Mouse (Mus musculus) heart, embryonic 16.5 days (tissue): ENCODE measurements around the gene Fyb. TPM values are rescaled to one million over a fixed set of nuclear protein-coding genes. Genes with fewer than 3 reads are reported as not detected.

Experiments used
- ATAC-seq: fragments of 200-750 bp; cut with Nextera tagmentation; replicated peaks from 2 replicates; pipeline ENCODE4 v1.8.0; 2017; ENCODE audit warnings: moderate number of reproducible peaks; ENCODE audit not compliant: insufficient read depth, low FRiP score; ENCODE audit errors: extremely low read depth
- H3K27ac ChIP-seq: fragments of 300-500 bp; sonication (generic); 2 replicates; pipeline ENCODE4 v1.5.1; 2014; ENCODE audit warnings: mild to moderate bottlenecking, low read length, control low read depth, moderate library complexity
- H3K27me3 ChIP-seq: fragments of 300-500 bp; sonication (generic); 2 replicates; pipeline ENCODE4 v1.6.1; 2014; ENCODE audit warnings: low read length, mixed read lengths; ENCODE audit not compliant: control insufficient read depth, insufficient read depth
- H3K36me3 ChIP-seq: fragments of 300-500 bp; sonication (generic); 2 replicates; pipeline ENCODE4 v1.6.1; 2014; ENCODE audit not compliant: control insufficient read depth, insufficient read depth
- H3K4me1 ChIP-seq: fragments of 300-500 bp; sonication (generic); 2 replicates; pipeline ENCODE4 v1.6.1; 2014; ENCODE audit warnings: low read length, mixed read lengths; ENCODE audit not compliant: control insufficient read depth, insufficient read depth
- H3K4me2 ChIP-seq: fragments of 300-500 bp; sonication (generic); 2 replicates; pipeline ENCODE4 v1.6.1; 2014; ENCODE audit warnings: low read depth, mild to moderate bottlenecking, control low read depth, low read length
- H3K4me3 ChIP-seq: fragments of 300-500 bp; sonication (generic); 2 replicates; pipeline ENCODE4 v1.5.1; 2014; ENCODE audit warnings: mild to moderate bottlenecking, control low read depth, low read length
- H3K9ac ChIP-seq: fragments of 300-500 bp; sonication (generic); 2 replicates; pipeline ENCODE4 v1.6.1; 2014; ENCODE audit warnings: low read length, control low read depth
- H3K9me3 ChIP-seq: fragments of 300-500 bp; sonication (generic); replicated peaks from 2 replicates; pipeline ENCODE4 v1.6.1; 2016; ENCODE audit warnings: low read length; ENCODE audit not compliant: control insufficient read depth
- WGBS: fragments of 180-500 bp; shearing (Covaris S2); extraction: QIAGEN DNeasy Blood & Tissue Kit; methylation state at CpG from one replicate; pipeline ENCODE4 v1.1.7; 2014; 5-methylcytosine and 5-hydroxymethylcytosine counted together
- polyA plus RNA-seq: library from polyadenylated mRNA; unstranded; fragments of >200 nt; fragmentation: Nextera tagmentation; extraction: Ambion mirVana; gene quantifications from 2 replicates; pipeline ENCODE4 v1.2.1, GENCODE M21; 2015

The Fyb gene
- polyA plus RNA-seq, 1 experiment from 2014 or later: 18.2 TPM

GRCm38 (mm10) chr15:6624365-6625182 lies 101.9 kb downstream of the Fyb start:
- H3K27ac ChIP-seq: no peak overlapping the region; the same call in 1 of the 2 replicates
- H3K4me1 ChIP-seq: peaks cover 9% of the 10 kb centered on the region
- H3K4me2 ChIP-seq: peak overlapping the region; percentile 57
- H3K9ac ChIP-seq: peak overlapping the region; percentile 42; the same call in 1 of the 2 replicates
- H3K4me3 ChIP-seq: peak overlapping the region; percentile 38
- H3K36me3 ChIP-seq: no peaks in the 10 kb centered on the region
- no peaks in the 10 kb centered on the region for H3K27me3 ChIP-seq
- no peak for ATAC-seq
- H3K9me3 ChIP-seq: no peaks in the 10 kb centered on the region
- 23% methylated on average over 18 of the region's 18 CpGs for WGBS

GRCm38 (mm10) chr15:6625607-6626033 lies 103.0 kb downstream of the Fyb start:
- Histone ChIP-seq H3K4me3 (peak overlapping the region; percentile 38), H3K4me1 (peaks cover 9% of the 10 kb centered on the region), H3K27ac (no peak overlapping the region), H3K9me3 (no peaks in the 10 kb centered on the region), H3K9ac (peak overlapping the region; percentile 35), H3K36me3 (no peaks in the 10 kb centered on the region), H3K27me3 (no peaks in the 10 kb centered on the region), H3K4me2 (peak overlapping the region; percentile 57)
- whole genome bisulfite sequencing: 3% methylated on average over 6 of the region's 6 CpGs
- peak; percentile 38; the same call in 1 of the 2 replicates for ATAC-seq

GRCm38 (mm10) chr15:6626123-6626522 lies 103.5 kb downstream of the Fyb start:
- no peaks in the 10 kb centered on the region; the same call in 1 of the 2 replicates for H3K9me3 ChIP-seq
- H3K4me3 ChIP-seq: no peak overlapping the region
- H3K27ac ChIP-seq: no peak overlapping the region
- no peaks in the 10 kb centered on the region for H3K27me3 ChIP-seq
- ATAC-seq: no peak
- H3K4me2 ChIP-seq: no peak overlapping the region
- peaks cover 9% of the 10 kb centered on the region for H3K4me1 ChIP-seq
- WGBS: 68% methylated on average over 5 of the region's 5 CpGs
- no peaks in the 10 kb centered on the region for H3K36me3 ChIP-seq
- H3K9ac ChIP-seq: no peak overlapping the region

DNA sequence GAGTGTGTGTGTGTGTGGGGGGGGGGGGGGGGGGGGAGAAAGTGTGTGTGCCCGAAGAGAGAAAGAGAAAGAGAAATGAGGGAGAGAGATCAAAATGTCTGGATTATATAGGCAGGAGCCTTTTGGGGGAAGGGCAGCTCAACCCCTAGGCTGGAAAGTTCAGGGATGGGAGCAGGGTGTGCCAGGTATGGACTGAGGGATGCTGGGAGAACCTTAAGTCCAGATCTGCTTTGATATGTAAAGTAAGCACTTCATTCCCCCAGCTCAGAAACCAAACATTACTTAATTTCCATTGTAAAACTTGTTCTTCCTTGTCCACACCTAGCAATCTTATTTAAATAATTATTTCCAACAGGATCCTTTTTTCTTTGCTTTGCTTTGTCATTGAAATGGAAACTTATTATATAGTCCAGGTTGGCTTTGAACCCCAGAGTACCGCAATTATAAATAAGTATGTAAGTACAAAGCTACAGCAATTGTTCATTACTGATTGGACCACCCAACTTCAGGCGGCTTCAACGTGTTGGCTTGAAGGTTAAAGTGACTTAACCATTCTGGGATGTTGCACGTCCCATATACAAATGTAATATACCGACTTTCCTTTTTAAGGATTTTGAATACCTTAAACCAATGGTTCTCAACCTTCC lies 105.9 kb downstream of the Fyb start:
- no peaks in the 10 kb centered on the region; the same call in 1 of the 2 replicates for H3K9me3 ChIP-seq
- peaks cover 9% of the 10 kb centered on the region for H3K4me1 ChIP-seq
- H3K27me3 ChIP-seq: no peaks in the 10 kb centered on the region
- H3K4me2 ChIP-seq: no peak overlapping the region
- ATAC-seq: no peak
- H3K36me3 ChIP-seq: no peaks in the 10 kb centered on the region
- no peak overlapping the region for H3K4me3 ChIP-seq
- WGBS: 82% methylated on average over 6 of the region's 6 CpGs
- H3K9ac ChIP-seq: no peak overlapping the region
- H3K27ac ChIP-seq: no peak overlapping the region

DNA sequence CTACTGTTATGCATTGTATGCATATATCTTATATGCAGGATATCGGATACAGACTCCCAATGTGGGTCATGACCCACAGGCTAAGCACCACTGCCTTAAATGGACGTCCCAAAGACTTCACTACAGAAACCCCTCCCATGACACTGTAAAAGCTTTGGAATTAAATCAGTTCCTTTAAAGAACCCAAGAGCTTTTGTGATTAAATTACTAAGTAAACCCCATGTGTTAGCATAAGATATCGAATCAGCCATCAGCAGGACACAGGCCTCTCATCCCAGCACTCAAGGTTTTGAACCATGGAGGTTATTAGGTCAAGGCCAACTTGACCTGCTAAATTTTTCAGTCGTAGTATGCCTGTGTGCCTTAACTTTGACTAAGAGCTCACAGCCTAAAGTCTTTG lies 106.5 kb downstream of the Fyb start:
- Histone ChIP-seq H3K9me3 (no peaks in the 10 kb centered on the region; the same call in 1 of the 2 replicates), H3K4me2 (no peak overlapping the region), H3K27me3 (no peaks in the 10 kb centered on the region), H3K36me3 (no peaks in the 10 kb centered on the region), H3K4me3 (no peak overlapping the region), H3K27ac (no peak overlapping the region), H3K4me1 (peaks cover 9% of the 10 kb centered on the region), H3K9ac (no peak overlapping the region)
- 78% methylated on average over 4 of the region's 4 CpGs for WGBS
- ATAC-seq: no peak

- H3K27ac ChIP-seq: no peak overlapping the region
- no peaks in the 10 kb centered on the region for H3K27me3 ChIP-seq
- H3K4me2 ChIP-seq: no peak overlapping the region
- H3K9ac ChIP-seq: no peak overlapping the region
- no peaks in the 10 kb centered on the region; the same call in 1 of the 2 replicates for H3K9me3 ChIP-seq
- no peaks in the 10 kb centered on the region for H3K4me1 ChIP-seq
- H3K36me3 ChIP-seq: no peaks in the 10 kb centered on the region
- 53% methylated on average over 3 of the region's 3 CpGs for WGBS
- ATAC-seq: no peak
- no peak overlapping the region for H3K4me3 ChIP-seq
These were observed 112.8 kb downstream of the Fyb start for GRCm38 (mm10) chr15:6635405-6635804.

DNA sequence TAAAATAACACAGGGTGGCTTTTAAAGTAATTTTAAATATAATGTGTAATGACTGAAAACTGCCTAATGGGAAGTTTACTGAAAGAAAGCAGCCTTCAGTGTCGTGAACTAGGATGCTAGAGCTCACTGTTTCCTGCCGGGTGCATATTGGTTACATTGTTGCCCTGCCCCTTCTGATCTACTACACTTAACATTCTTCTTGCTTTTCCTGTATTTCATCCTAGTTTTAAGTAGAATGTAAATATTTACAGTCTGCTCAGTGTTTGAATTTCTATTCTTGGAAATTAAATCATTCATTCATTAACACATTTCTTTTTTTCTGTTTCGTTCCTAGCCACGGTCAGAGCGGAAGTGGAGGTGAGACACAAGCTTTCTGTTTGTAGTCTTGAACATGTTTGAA lies 119.6 kb downstream of the Fyb start:
- H3K4me3 ChIP-seq: no peak overlapping the region
- no peak for ATAC-seq
- H3K9me3 ChIP-seq: no peaks in the 10 kb centered on the region
- no peaks in the 10 kb centered on the region for H3K4me1 ChIP-seq
- H3K27ac ChIP-seq: no peak overlapping the region
- WGBS: 64% methylated on average over 5 of the region's 5 CpGs
- no peaks in the 10 kb centered on the region for H3K27me3 ChIP-seq
- H3K9ac ChIP-seq: no peak overlapping the region
- no peaks in the 10 kb centered on the region for H3K36me3 ChIP-seq
- H3K4me2 ChIP-seq: no peak overlapping the region

GRCm38 (mm10) chr15:6645498-6645897 lies 122.8 kb downstream of the Fyb start:
- Histone ChIP-seq H3K27ac (no peak overlapping the region), H3K4me1 (no peaks in the 10 kb centered on the region), H3K27me3 (no peaks in the 10 kb centered on the region), H3K4me3 (no peak overlapping the region), H3K4me2 (no peak overlapping the region), H3K36me3 (no peaks in the 10 kb centered on the region), H3K9ac (no peak overlapping the region), H3K9me3 (no peaks in the 10 kb centered on the region)
- no peak for ATAC-seq
- WGBS: 82% methylated on average over 3 of the region's 3 CpGs

DNA sequence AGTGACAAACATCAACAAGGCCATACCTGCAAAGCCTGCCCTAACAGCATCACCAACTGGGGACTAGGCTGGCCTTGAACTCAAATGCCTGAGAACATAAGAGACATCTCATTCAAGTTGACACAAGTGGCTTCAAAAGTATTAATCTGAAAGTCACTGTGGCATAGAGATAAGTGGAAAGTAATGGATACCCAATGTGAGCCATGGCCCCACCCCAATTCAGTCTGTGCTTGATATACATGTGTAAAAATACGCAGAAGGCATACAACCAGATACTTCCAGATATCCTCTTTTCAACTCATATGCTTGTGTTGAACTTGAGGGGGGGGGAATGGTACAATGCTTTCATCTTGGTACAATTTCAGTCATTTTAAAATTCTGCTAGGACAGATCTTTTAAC lies 124.4 kb downstream of the Fyb start:
- Histone ChIP-seq H3K27ac (no peak overlapping the region), H3K36me3 (no peaks in the 10 kb centered on the region), H3K4me1 (no peaks in the 10 kb centered on the region), H3K27me3 (no peaks in the 10 kb centered on the region), H3K4me2 (no peak overlapping the region), H3K4me3 (no peak overlapping the region), H3K9me3 (no peaks in the 10 kb centered on the region), H3K9ac (no peak overlapping the region)
- no peak for ATAC-seq
- WGBS: 82% methylated on average over 1 of the region's 1 CpGs
